ENCODE assay signal across 30 mouse cellular contexts in genomic region chr4:150097847-150098246, GRCm38 (mm10). TPM values are rescaled to one million over a fixed set of nuclear protein-coding genes. Genes with fewer than 3 reads are reported as not detected.
"Had no signal": no experiment of that assay in that cellular context is flagged by ENCODE, and none has a peak within 500 bp of the region (broad histone marks: within the 10 kb centered on the region; RNA-seq: fewer than 3 reads in every experiment).

No protein-coding gene starts in this region.

- H3K4me3 ChIP-seq: kidney, embryonic 15.5 days; left cerebral cortex, adult 2 months; liver, embryonic 13.5 days; lung, embryonic 15.5 days; myocyte; neural tube, embryonic 13.5 days had no signal

- H3K9ac ChIP-seq: kidney, embryonic 15.5 days; liver, embryonic 13.5 days; lung, embryonic 15.5 days; neural tube, embryonic 13.5 days had no signal

- DNase-seq: kidney, adult 2 months; kidney, postnatal 10 days; kidney, postnatal 36 days; layer of hippocampus, postnatal 36 days; liver, embryonic 13.5 days; lung, postnatal 10 days; lung, postnatal 36 days; midbrain, embryonic 14.5 days; thymus, adult 18-20 months; thymus, postnatal 36 days had no signal

- H3K27ac ChIP-seq: kidney, embryonic 15.5 days; left cerebral cortex, adult 2 months; liver, embryonic 13.5 days; lung, embryonic 15.5 days; neural tube, embryonic 13.5 days had no signal

- H3K9me3 ChIP-seq: kidney, embryonic 15.5 days; liver, embryonic 13.5 days; lung, embryonic 15.5 days; neural tube, embryonic 13.5 days had no signal

- H3K4me2 ChIP-seq: kidney, embryonic 15.5 days; liver, embryonic 13.5 days; lung, embryonic 15.5 days; midbrain, embryonic 11.5 days; neural tube, embryonic 13.5 days had no signal

- H3K36me3 ChIP-seq: kidney, embryonic 15.5 days; liver, embryonic 13.5 days; lung, embryonic 15.5 days; neural tube, embryonic 13.5 days had no signal

- H3K27me3 ChIP-seq: lung, embryonic 15.5 days; neural tube, embryonic 13.5 days had no signal

- ATAC-seq: inflammation-experienced regulatory T-cells, adult 6 months; intestine, postnatal 0 days had no signal

RNA-seq across cellular contexts. Expression of gene Slc2a5, which starts 21.2 kb away (rescaled TPM):
- total RNA-seq: megakaryocyte-erythroid progenitor cell, adult 5-6 weeks; neutrophil, adult 5-6 weeks had no signal
- polyA plus RNA-seq: inflammation-experienced regulatory T-cells, adult 6 months had no signal

RNA-seq across cellular contexts. Expression of gene Slc2a7, which starts 50.9 kb away (rescaled TPM):
- total RNA-seq: layer of hippocampus, adult 8-10 months; layer of hippocampus, postnatal 10 days; layer of hippocampus, postnatal 36 days; left cerebral cortex, adult 2 months; left cerebral cortex, postnatal 10 days; left cerebral cortex, postnatal 36 days; liver, adult 2 months; megakaryocyte-erythroid progenitor cell, adult 5-6 weeks; neutrophil, adult 5-6 weeks had no signal
- polyA plus RNA-seq: inflammation-experienced regulatory T-cells, adult 6 months; kidney, embryonic 15.5 days; limb, embryonic 11.5 days; limb, embryonic 14.5 days; liver, adult 2 months; liver, embryonic 13.5 days; lung, embryonic 15.5 days; midbrain, embryonic 11.5 days; midbrain, embryonic 14.5 days; myocyte; neural tube, embryonic 13.5 days; spleen, adult 2 months; testis, adult 2 months; urinary bladder, adult 2 months had no signal
